Mouse (Mus musculus): ENCODE results near the gene Tbc1d23. TPM values are rescaled to one million over a fixed set of nuclear protein-coding genes. Genes with fewer than 3 reads are reported as not detected.

The Tbc1d23 gene
- polyA plus RNA-seq, 1 experiment from 2014 or later: 15.5 TPM

GRCm38 (mm10) chr16:57167514-57167912 lies 63.8 kb downstream of the Tbc1d23 start:
- Histone ChIP-seq H3K27ac (replicated peaks) (peak overlapping the region; percentile 92), H3K27me3 (ENCODE audit: low read depth, poor library complexity, severe bottlenecking) (no peaks in the 10 kb centered on the region), H3K36me3 (peaks cover 20% of the 10 kb centered on the region), H3K4me3 (peak overlapping the region; percentile 84), H3K9me3 (replicated peaks) (no peaks in the 10 kb centered on the region), H3K4me1 (peaks cover 33% of the 10 kb centered on the region)
- WGBS: 39% methylated on average over 5 of the region's 5 CpGs
- no peak for DNase-seq (ENCODE audit: low spot score)

GRCm38 (mm10) chr16:57166611-57167513 lies 64.4 kb downstream of the Tbc1d23 start, which contains the start of gene Nit2:
TSS of gene Nit2 (minus strand) at chr16:57167341.
- peaks cover 23% of the 10 kb centered on the region for H3K36me3 ChIP-seq
- H3K27me3 ChIP-seq (ENCODE audit: low read depth, poor library complexity, severe bottlenecking): no peaks in the 10 kb centered on the region
- peak; percentile 94 for DNase-seq (ENCODE audit: low spot score)
- under 1% methylated on average over 58 of the region's 58 CpGs for WGBS
- peak within 1 kb of the TSS; percentile 92 for H3K27ac ChIP-seq (replicated peaks)
- H3K4me1 ChIP-seq: peaks cover 33% of the 10 kb centered on the region
- H3K9me3 ChIP-seq (replicated peaks): no peaks in the 10 kb centered on the region
- peak within 1 kb of the TSS; percentile 84 for H3K4me3 ChIP-seq

GRCm38 (mm10) chr16:57166086-57166485 lies 65.2 kb downstream of the Tbc1d23 start:
- Histone ChIP-seq H3K9me3 (replicated peaks) (no peaks in the 10 kb centered on the region), H3K4me1 (peaks cover 33% of the 10 kb centered on the region), H3K4me3 (peak overlapping the region; percentile 84), H3K27ac (replicated peaks) (no peak overlapping the region), H3K27me3 (ENCODE audit: low read depth, poor library complexity, severe bottlenecking) (no peaks in the 10 kb centered on the region), H3K36me3 (peaks cover 24% of the 10 kb centered on the region)
- no peak for DNase-seq (ENCODE audit: low spot score)
- 88% methylated on average over 6 of the region's 6 CpGs for WGBS

GRCm38 (mm10) chr16:57165157-57165556 lies 66.1 kb downstream of the Tbc1d23 start:
- WGBS: 97% methylated on average over 5 of the region's 5 CpGs
- no peaks in the 10 kb centered on the region for H3K9me3 ChIP-seq (replicated peaks)
- DNase-seq (ENCODE audit: low spot score): no peak
- peaks cover 30% of the 10 kb centered on the region for H3K36me3 ChIP-seq
- peaks cover 33% of the 10 kb centered on the region for H3K4me1 ChIP-seq
- H3K27me3 ChIP-seq (ENCODE audit: low read depth, poor library complexity, severe bottlenecking): no peaks in the 10 kb centered on the region
- no peak overlapping the region for H3K4me3 ChIP-seq
- no peak overlapping the region for H3K27ac ChIP-seq (replicated peaks)

- no peak for DNase-seq (ENCODE audit: low spot score)
- H3K4me3 ChIP-seq: no peak overlapping the region
- no peaks in the 10 kb centered on the region for H3K9me3 ChIP-seq (replicated peaks)
- no peaks in the 10 kb centered on the region for H3K27me3 ChIP-seq (ENCODE audit: low read depth, poor library complexity, severe bottlenecking)
- peaks cover 23% of the 10 kb centered on the region for H3K4me1 ChIP-seq
- 95% methylated on average over 1 of the region's 1 CpGs for WGBS
- H3K36me3 ChIP-seq: peaks cover 40% of the 10 kb centered on the region
- H3K27ac ChIP-seq (replicated peaks): no peak overlapping the region
Observed at GRCm38 (mm10) chr16:57163694-57164093, 67.6 kb downstream of the Tbc1d23 start.

- Histone ChIP-seq H3K27me3 (ENCODE audit: low read depth, poor library complexity, severe bottlenecking) (no peaks in the 10 kb centered on the region), H3K27ac (replicated peaks) (no peak overlapping the region), H3K4me1 (peaks cover 14% of the 10 kb centered on the region), H3K9me3 (replicated peaks) (no peaks in the 10 kb centered on the region), H3K4me3 (no peak overlapping the region), H3K36me3 (peaks cover 48% of the 10 kb centered on the region)
- 95% methylated on average over 5 of the region's 5 CpGs for WGBS
- DNase-seq (ENCODE audit: low spot score): no peak
Observed at GRCm38 (mm10) chr16:57162841-57163240, 68.5 kb downstream of the Tbc1d23 start.

GRCm38 (mm10) chr16:57159835-57160234 lies 71.5 kb downstream of the Tbc1d23 start:
- peaks cover 75% of the 10 kb centered on the region for H3K36me3 ChIP-seq
- H3K27me3 ChIP-seq (ENCODE audit: low read depth, poor library complexity, severe bottlenecking): no peaks in the 10 kb centered on the region
- no peak overlapping the region for H3K4me3 ChIP-seq
- no peaks in the 10 kb centered on the region for H3K9me3 ChIP-seq (replicated peaks)
- no peaks in the 10 kb centered on the region for H3K4me1 ChIP-seq
- 78% methylated on average over 7 of the region's 7 CpGs for WGBS
- H3K27ac ChIP-seq (replicated peaks): no peak overlapping the region
- no peak for DNase-seq (ENCODE audit: low spot score)

GRCm38 (mm10) chr16:57157728-57158127 lies 73.6 kb downstream of the Tbc1d23 start:
- Histone ChIP-seq H3K4me3 (no peak overlapping the region), H3K4me1 (no peaks in the 10 kb centered on the region), H3K27ac (replicated peaks) (no peak overlapping the region), H3K36me3 (peaks cover 87% of the 10 kb centered on the region), H3K9me3 (replicated peaks) (no peaks in the 10 kb centered on the region), H3K27me3 (ENCODE audit: low read depth, poor library complexity, severe bottlenecking) (no peaks in the 10 kb centered on the region)
- 85% methylated on average over 4 of the region's 4 CpGs for WGBS
- no peak for DNase-seq (ENCODE audit: low spot score)

- no peaks in the 10 kb centered on the region for H3K9me3 ChIP-seq (replicated peaks)
- H3K27me3 ChIP-seq (ENCODE audit: low read depth, poor library complexity, severe bottlenecking): no peaks in the 10 kb centered on the region
- no peak overlapping the region for H3K4me3 ChIP-seq
- 92% methylated on average over 4 of the region's 4 CpGs for WGBS
- no peak overlapping the region for H3K27ac ChIP-seq (replicated peaks)
- no peak for DNase-seq (ENCODE audit: low spot score)
- no peaks in the 10 kb centered on the region for H3K4me1 ChIP-seq
- H3K36me3 ChIP-seq: peaks cover 88% of the 10 kb centered on the region
Observed at GRCm38 (mm10) chr16:57157076-57157475, 74.2 kb downstream of the Tbc1d23 start.

GRCm38 (mm10) chr16:57155899-57156298 lies 75.4 kb downstream of the Tbc1d23 start:
- Histone ChIP-seq H3K4me3 (no peak overlapping the region), H3K27me3 (ENCODE audit: low read depth, poor library complexity, severe bottlenecking) (no peaks in the 10 kb centered on the region), H3K36me3 (peaks cover 90% of the 10 kb centered on the region), H3K9me3 (replicated peaks) (no peaks in the 10 kb centered on the region), H3K4me1 (no peaks in the 10 kb centered on the region), H3K27ac (replicated peaks) (no peak overlapping the region)
- DNase-seq (ENCODE audit: low spot score): no peak

GRCm38 (mm10) chr16:57151437-57151836 lies 79.9 kb downstream of the Tbc1d23 start:
- Histone ChIP-seq H3K27ac (replicated peaks) (no peak overlapping the region), H3K9me3 (replicated peaks) (no peaks in the 10 kb centered on the region), H3K4me3 (no peak overlapping the region), H3K27me3 (ENCODE audit: low read depth, poor library complexity, severe bottlenecking) (no peaks in the 10 kb centered on the region), H3K4me1 (no peaks in the 10 kb centered on the region), H3K36me3 (peaks cover 92% of the 10 kb centered on the region)
- WGBS: 96% methylated on average over 4 of the region's 4 CpGs
- no peak for DNase-seq (ENCODE audit: low spot score)

GRCm38 (mm10) chr16:57144741-57145140 lies 86.6 kb downstream of the Tbc1d23 start:
- DNase-seq (ENCODE audit: low spot score): no peak
- 94% methylated on average over 5 of the region's 5 CpGs for WGBS
- Histone ChIP-seq H3K27ac (replicated peaks) (no peak overlapping the region), H3K4me1 (no peaks in the 10 kb centered on the region), H3K27me3 (ENCODE audit: low read depth, poor library complexity, severe bottlenecking) (no peaks in the 10 kb centered on the region), H3K4me3 (no peak overlapping the region), H3K9me3 (replicated peaks) (no peaks in the 10 kb centered on the region), H3K36me3 (peaks cover 84% of the 10 kb centered on the region)

GRCm38 (mm10) chr16:57133611-57134010 lies 97.7 kb downstream of the Tbc1d23 start:
- no peaks in the 10 kb centered on the region for H3K9me3 ChIP-seq (replicated peaks)
- H3K4me1 ChIP-seq: peaks cover 13% of the 10 kb centered on the region
- H3K36me3 ChIP-seq: peaks cover 52% of the 10 kb centered on the region
- DNase-seq (ENCODE audit: low spot score): no peak
- no peak overlapping the region for H3K4me3 ChIP-seq
- no peaks in the 10 kb centered on the region for H3K27me3 ChIP-seq (ENCODE audit: low read depth, poor library complexity, severe bottlenecking)
- 93% methylated on average over 6 of the region's 6 CpGs for WGBS
- H3K27ac ChIP-seq (replicated peaks): no peak overlapping the region

Measured in midbrain, embryonic 10.5 days (tissue).